Mouse (Mus musculus) ovary, postnatal 10 days (tissue): ENCODE data around the gene Gucy2g.

Experiments
- DNase-seq: peaks from one replicate; pipeline ENCODE4 v3.0.0; 2022; ENCODE audit warnings: low spot score

Gucy2g gene

DNA sequence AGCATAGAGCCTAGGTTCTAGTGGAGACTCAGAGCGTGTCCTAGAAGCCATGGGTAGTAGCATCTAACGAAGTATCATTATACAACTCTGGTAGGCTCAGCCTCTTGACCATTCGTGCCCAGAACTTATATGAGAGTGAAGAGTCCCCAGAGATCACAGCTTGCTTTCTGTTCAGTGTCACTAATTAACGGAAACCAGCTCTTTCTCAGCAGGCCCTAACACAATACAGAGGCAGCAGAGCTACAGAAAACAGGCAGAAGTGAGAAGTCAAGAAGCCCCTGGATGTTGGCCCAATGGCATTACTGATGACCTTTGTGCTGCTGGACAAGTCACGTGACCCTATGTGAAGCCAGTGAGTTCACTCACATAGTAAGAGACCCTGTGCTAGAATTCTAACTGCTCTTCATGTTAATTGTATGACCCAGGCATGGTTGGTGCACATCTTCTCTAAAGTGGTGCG lies at the start of gene Gucy2g:
Gene Gucy2g (minus strand): TSS at position 51 of the 460 bp plus-strand sequence.
- no peak for DNase-seq

DNA sequence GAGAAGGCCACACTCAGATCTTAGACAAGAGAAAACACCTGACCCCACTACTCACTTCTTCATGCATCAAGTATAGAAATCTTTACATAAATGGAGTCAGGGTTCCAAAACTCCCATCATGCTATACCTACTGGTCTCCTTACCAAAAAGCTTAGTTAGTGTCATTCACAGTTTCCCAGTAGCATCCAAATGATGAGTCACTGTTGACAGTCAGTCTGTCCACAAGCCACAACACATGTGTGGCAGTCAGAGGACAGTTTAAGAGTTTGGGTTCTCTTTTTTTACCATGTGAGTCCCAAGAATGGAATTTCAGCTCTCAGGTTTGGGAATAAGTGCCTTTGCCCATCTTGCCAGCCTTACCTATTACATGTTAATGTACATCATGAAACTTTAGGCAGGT lies 47.9 kb upstream of the Gucy2g start:
- no peak for DNase-seq

GRCm38 (mm10) chr19:55286034-55286433 lies 45.0 kb upstream of the Gucy2g start:
- no peak for DNase-seq

- DNase-seq = no peak
Measured at GRCm38 (mm10) chr19:55284093-55284492, 43.1 kb upstream of the Gucy2g start.

- DNase-seq = no peak
Measured at GRCm38 (mm10) chr19:55276770-55277169, 35.7 kb upstream of the Gucy2g start.

GRCm38 (mm10) chr19:55276100-55276499 lies 35.1 kb upstream of the Gucy2g start:
- DNase-seq = no peak

GRCm38 (mm10) chr19:55273340-55273739 lies 32.3 kb upstream of the Gucy2g start:
- no peak for DNase-seq

- DNase-seq = no peak
Measured at GRCm38 (mm10) chr19:55271448-55271847, 30.4 kb upstream of the Gucy2g start.

DNA sequence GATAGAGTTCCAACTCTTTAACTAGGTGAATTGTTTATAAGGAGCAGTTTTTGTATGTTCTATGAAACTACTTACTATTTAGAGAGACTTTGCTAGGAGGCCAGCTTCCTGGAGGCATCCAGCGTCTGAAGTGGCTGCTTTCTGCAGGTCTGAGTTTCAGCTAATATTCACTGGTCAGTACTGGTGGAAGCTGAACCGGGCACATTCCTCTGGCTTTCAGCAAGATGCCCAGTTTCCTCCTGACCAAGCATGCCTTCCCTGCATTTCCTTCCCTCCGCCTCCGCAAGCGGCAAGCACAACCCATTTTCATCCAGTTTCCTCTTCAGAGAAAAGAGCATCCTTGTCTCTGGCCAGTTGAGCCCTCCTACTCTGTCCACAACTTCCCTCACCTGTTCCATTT lies 28.0 kb upstream of the Gucy2g start:
- no peak for DNase-seq

GRCm38 (mm10) chr19:55268150-55268549 lies 27.1 kb upstream of the Gucy2g start:
- no peak for DNase-seq

DNA sequence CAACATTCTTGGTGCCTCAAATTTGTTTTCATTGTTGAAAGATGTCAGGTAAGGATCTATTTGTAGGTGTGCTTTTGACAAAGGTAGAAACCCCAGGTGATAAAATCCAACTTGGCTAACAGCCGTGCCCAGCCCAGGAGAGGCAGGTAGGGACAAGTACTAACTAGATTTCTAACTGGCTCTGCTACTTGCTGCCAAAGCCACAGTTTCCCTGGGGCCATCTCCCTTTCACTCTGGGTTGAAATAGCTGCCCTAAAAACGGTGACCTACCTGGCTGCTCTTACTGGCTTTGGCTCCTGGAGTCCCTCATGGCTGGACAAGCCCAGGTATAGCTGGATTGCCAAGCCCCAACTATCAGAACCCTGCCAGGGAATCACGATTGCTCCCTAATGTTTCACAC lies 25.8 kb upstream of the Gucy2g start:
- no peak for DNase-seq

DNA sequence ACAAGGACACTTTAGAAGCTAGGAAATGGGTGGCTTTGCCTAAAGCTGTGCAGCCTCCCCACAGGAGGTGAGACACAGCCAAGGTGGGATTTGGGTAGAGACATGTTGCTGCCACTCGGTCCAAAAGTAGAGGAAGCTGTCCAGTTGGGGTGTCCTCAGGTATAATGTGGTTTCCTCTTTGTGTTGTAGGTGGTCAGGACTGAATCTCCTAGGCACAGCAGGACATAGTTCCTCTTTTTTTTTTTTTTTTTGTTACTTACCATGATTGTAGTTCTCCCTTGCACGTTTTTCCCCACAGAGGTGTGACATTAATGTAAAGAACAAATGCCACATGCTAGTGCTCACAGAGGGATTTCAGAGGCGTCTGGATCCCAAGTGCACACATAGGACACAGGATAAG lies 24.2 kb upstream of the Gucy2g start:
- no peak for DNase-seq

- no peak for DNase-seq
Measured at GRCm38 (mm10) chr19:55260389-55261184, 19.6 kb upstream of the Gucy2g start.

GRCm38 (mm10) chr19:55258514-55258913 lies 17.5 kb upstream of the Gucy2g start:
- no peak for DNase-seq

GRCm38 (mm10) chr19:55257656-55258375 lies 16.8 kb upstream of the Gucy2g start:
- DNase-seq = no peak

DNA sequence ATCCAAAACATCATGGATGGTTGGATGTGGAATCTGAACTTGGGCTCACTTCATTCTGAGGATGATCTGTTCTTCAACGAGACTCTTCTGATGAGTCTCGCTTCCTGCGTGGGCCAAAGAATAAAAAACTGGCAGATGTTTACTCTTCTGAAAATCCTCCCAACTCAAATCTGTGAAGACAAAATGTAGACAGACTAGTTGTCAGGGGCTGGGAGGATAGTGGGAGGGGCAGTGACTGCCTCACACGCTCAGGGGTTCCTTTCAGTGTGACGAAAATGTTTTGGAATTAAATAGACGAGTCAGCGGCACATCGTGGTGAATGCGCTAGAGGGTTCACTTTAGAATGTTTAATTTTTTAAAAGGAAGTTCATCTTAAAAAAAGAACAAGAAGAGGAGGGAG lies 15.1 kb upstream of the Gucy2g start:
- no peak for DNase-seq

GRCm38 (mm10) chr19:55254513-55255016 lies 13.5 kb upstream of the Gucy2g start:
- DNase-seq = no peak

- peak; percentile 27 for DNase-seq
Measured at GRCm38 (mm10) chr19:55253570-55254441, 12.8 kb upstream of the Gucy2g start.

- no peak for DNase-seq
Measured at GRCm38 (mm10) chr19:55253239-55253569, 12.2 kb upstream of the Gucy2g start.

- no peak for DNase-seq
Measured at GRCm38 (mm10) chr19:55251383-55252124, 10.5 kb upstream of the Gucy2g start, which contains the start of gene Acsl5. TSS of gene Acsl5 (plus strand) at chr19:55251938.

- DNase-seq = no peak
Measured at GRCm38 (mm10) chr19:55250451-55250850, 9.4 kb upstream of the Gucy2g start.
